Mouse (Mus musculus) lung, embryonic 15.5 days (tissue): Measurements from ENCODE around the gene Phf20. TPM values are rescaled to one million over a fixed set of nuclear protein-coding genes. Genes with fewer than 3 reads are reported as not detected.

Experiments
- ATAC-seq: fragments of 200-750 bp; cut with Nextera tagmentation; 2 replicates; pipeline ENCODE4 v1.8.0; 2017; ENCODE audit warnings: moderate number of reproducible peaks, borderline replicate concordance; ENCODE audit not compliant: low FRiP score, low TSS enrichment; ENCODE audit errors: extremely low read depth
- H3K27ac ChIP-seq: fragments of 300-500 bp; sonication (generic); 2 replicates; pipeline ENCODE4 v1.5.1; 2015; ENCODE audit warnings: moderate library complexity, mild to moderate bottlenecking, inconsistent platforms
- H3K27me3 ChIP-seq: fragments of 300-500 bp; sonication (generic); 2 replicates; pipeline ENCODE4 v1.6.1; 2015; ENCODE audit warnings: inconsistent platforms
- H3K36me3 ChIP-seq: fragments of 300-500 bp; sonication (generic); 2 replicates; pipeline ENCODE4 v1.6.1; 2015; ENCODE audit warnings: inconsistent platforms
- H3K4me1 ChIP-seq: fragments of 300-500 bp; sonication (generic); 2 replicates; pipeline ENCODE4 v1.6.1; 2015; ENCODE audit warnings: inconsistent platforms
- H3K4me2 ChIP-seq: fragments of 300-500 bp; sonication (generic); 2 replicates; pipeline ENCODE4 v1.6.1; 2015; ENCODE audit warnings: inconsistent platforms, mild to moderate bottlenecking, moderate library complexity
- H3K4me3 ChIP-seq: fragments of 300-500 bp; sonication (generic); 2 replicates; pipeline ENCODE4 v1.5.1; 2015; ENCODE audit warnings: mild to moderate bottlenecking, inconsistent platforms
- H3K9ac ChIP-seq: fragments of 300-500 bp; sonication (generic); 2 replicates; pipeline ENCODE4 v1.6.1; 2015; ENCODE audit warnings: inconsistent platforms
- H3K9me3 ChIP-seq: fragments of 300-500 bp; sonication (generic); 2 replicates; pipeline ENCODE4 v1.6.1; 2016; ENCODE audit warnings: inconsistent platforms
- WGBS: fragments of 180-500 bp; shearing (Covaris S2); methylation state at CpG from one replicate; pipeline ENCODE4 v1.1.7; 2015; 5-methylcytosine and 5-hydroxymethylcytosine counted together
- polyA plus RNA-seq: library from polyadenylated mRNA; unstranded; fragments of >200 nt; fragmentation: Nextera tagmentation; extraction: Ambion mirVana; gene quantifications from 2 replicates; pipeline ENCODE4 v1.2.1, GENCODE M21; 2015

Phf20 gene
- polyA plus RNA-seq, result 62.2 and 67.7 TPM in 2 replicates

GRCm38 (mm10) chr2:156196302-156197128, at the start of gene Phf20:
Phf20 (plus strand) TSS chr2:156196466.
- Histone ChIP-seq H3K4me2 (peak within 1 kb of the TSS; percentile 69), H3K4me1 (peaks cover 28% of the 10 kb centered on the region), H3K4me3 (peak within 1 kb of the TSS; percentile 79), H3K9me3 (no peaks in the 10 kb centered on the region), H3K27ac (peak within 1 kb of the TSS; percentile 97), H3K27me3 (no peaks in the 10 kb centered on the region), H3K9ac (peak within 1 kb of the TSS; percentile 82), H3K36me3 (0 out of 2 replicates have a peak, but pooled peaks cover 4% of the 10 kb centered on the region)
- peak; percentile 99 for ATAC-seq
- WGBS, result 1% methylated on average over 68 of the region's 88 CpGs

- Histone ChIP-seq H3K4me3 (no peak overlapping the region), H3K4me1 (peaks cover 13% of the 10 kb centered on the region), H3K36me3 (peaks cover 52% of the 10 kb centered on the region), H3K27me3 (no peaks in the 10 kb centered on the region), H3K9ac (no peak overlapping the region), H3K27ac (no peak overlapping the region), H3K9me3 (no peaks in the 10 kb centered on the region), H3K4me2 (no peak overlapping the region)
- 80% methylated on average over 3 of the region's 3 CpGs for WGBS
- no peak for ATAC-seq
Measured at GRCm38 (mm10) chr2:156147316-156147915, 48.9 kb upstream of the Phf20 start.

GRCm38 (mm10) chr2:156151538-156151937, 44.7 kb upstream of the Phf20 start:
- Histone ChIP-seq H3K4me2 (no peak overlapping the region), H3K4me3 (no peak overlapping the region), H3K4me1 (no peaks in the 10 kb centered on the region), H3K9me3 (no peaks in the 10 kb centered on the region), H3K27ac (no peak overlapping the region), H3K36me3 (peaks cover 77% of the 10 kb centered on the region), H3K9ac (no peak overlapping the region), H3K27me3 (no peaks in the 10 kb centered on the region)
- ATAC-seq, result no peak

GRCm38 (mm10) chr2:156165478-156165877, 30.8 kb upstream of the Phf20 start:
- Histone ChIP-seq H3K9ac (no peak overlapping the region), H3K4me2 (no peak overlapping the region), H3K36me3 (peaks cover 82% of the 10 kb centered on the region), H3K27me3 (no peaks in the 10 kb centered on the region), H3K27ac (no peak overlapping the region), H3K9me3 (no peaks in the 10 kb centered on the region), H3K4me1 (no peaks in the 10 kb centered on the region), H3K4me3 (no peak overlapping the region)
- 96% methylated on average over 1 of the region's 1 CpGs for WGBS
- ATAC-seq, result no peak

DNA sequence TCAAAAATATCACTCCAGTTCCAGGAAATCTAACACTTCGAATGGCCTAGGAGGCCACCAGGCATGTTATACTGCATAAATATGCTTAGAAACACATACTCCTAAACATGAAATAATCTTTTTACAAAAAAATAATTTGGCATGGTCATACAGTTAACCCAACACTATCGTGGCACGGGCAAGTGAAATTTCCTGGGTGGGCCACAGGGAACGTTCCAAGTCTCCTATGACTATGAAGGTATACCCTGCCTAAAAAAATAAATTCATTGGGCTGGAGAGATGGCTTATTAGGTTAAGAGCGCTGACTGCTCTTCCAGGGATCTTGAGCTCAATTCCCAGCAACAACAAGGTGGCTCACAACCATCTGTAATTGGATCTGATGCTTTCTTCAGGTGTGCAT, 29.7 kb upstream of the Phf20 start:
- H3K9me3 ChIP-seq, result no peaks in the 10 kb centered on the region
- H3K27me3 ChIP-seq, result no peaks in the 10 kb centered on the region
- 89% methylated on average over 5 of the region's 5 CpGs for WGBS
- no peaks in the 10 kb centered on the region for H3K4me1 ChIP-seq
- H3K4me3 ChIP-seq, result no peak overlapping the region
- peaks cover 87% of the 10 kb centered on the region for H3K36me3 ChIP-seq
- H3K9ac ChIP-seq, result no peak overlapping the region
- H3K4me2 ChIP-seq, result no peak overlapping the region
- no peak overlapping the region for H3K27ac ChIP-seq
- ATAC-seq, result no peak

- H3K4me2 ChIP-seq, result no peak overlapping the region
- 75% methylated on average over 6 of the region's 6 CpGs for WGBS
- peaks cover 46% of the 10 kb centered on the region for H3K36me3 ChIP-seq
- peaks cover 23% of the 10 kb centered on the region for H3K4me1 ChIP-seq
- no peaks in the 10 kb centered on the region for H3K9me3 ChIP-seq
- ATAC-seq, result no peak
- no peak overlapping the region for H3K4me3 ChIP-seq
- H3K27ac ChIP-seq, result no peak overlapping the region
- no peaks in the 10 kb centered on the region for H3K27me3 ChIP-seq
- H3K9ac ChIP-seq, result no peak overlapping the region
Measured at GRCm38 (mm10) chr2:156177079-156177478, 19.2 kb upstream of the Phf20 start.

DNA sequence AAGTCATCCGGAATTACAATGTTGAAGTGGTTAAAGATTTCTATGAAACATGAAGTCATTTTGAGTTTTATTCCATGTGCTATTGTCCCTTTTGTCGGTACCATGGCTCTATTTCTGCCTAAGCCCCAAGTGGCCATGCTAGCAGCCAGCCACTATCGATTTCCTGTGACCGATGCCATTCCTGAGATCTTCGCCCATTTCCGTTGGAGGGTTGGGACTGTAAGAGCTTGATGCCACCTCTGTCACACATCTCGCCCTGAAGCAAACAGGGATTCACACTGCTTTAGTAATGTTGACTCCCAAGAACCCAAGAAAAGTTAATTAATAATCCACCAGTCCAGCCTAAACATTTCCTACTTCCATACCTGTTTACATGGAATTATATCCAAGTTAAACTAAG, 18.6 kb upstream of the Phf20 start:
- Histone ChIP-seq H3K36me3 (peaks cover 41% of the 10 kb centered on the region), H3K4me3 (peak overlapping the region; percentile 96), H3K27me3 (no peaks in the 10 kb centered on the region), H3K4me2 (peak overlapping the region; percentile 71), H3K9ac (peak overlapping the region; percentile 33; the same call in 1 of the 2 replicates), H3K4me1 (peaks cover 23% of the 10 kb centered on the region), H3K27ac (no peak overlapping the region), H3K9me3 (no peaks in the 10 kb centered on the region)
- 66% methylated on average over 7 of the region's 7 CpGs for WGBS
- ATAC-seq, result no peak

DNA sequence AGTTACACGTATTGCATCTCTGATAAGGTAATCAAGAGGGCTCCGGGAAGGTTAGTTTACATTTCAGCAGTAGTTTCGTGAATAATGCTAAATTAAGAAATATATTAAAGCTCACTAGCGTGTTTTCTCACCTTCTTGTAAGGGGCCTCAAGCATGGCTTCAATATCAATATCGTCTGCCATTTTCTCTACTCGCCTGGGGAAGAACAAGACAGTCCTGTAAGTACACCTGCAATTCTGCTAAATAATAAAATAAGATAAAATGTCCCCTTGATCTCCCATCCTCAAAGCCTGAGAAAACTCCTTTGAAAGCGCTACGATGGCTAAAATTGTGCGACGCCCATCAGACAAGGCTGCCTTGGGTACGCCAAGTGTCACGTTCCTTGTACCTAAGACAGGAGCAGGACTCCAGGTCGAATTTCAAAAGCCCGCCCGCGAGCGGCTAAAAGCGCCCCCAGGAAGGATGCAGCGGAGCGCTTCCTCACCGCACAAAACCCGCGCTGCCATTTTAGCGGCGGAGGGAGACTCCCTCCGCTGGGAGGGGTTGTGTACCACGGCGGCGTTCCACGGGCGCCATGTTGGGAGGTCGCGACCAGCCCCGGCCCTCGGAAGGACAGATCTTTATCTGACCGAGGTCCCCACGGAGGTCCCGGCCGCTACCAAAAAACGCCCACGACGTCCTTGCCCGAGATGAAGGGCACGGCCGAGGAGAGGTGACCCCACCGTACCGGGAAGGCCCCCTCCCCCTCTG, 17.0 kb upstream of the Phf20 start:
- no peaks in the 10 kb centered on the region for H3K9me3 ChIP-seq
- peak overlapping the region; percentile 93 for H3K27ac ChIP-seq
- H3K4me2 ChIP-seq, result peak overlapping the region; percentile 71
- H3K4me1 ChIP-seq, result peaks cover 23% of the 10 kb centered on the region
- peak overlapping the region; percentile 96 for H3K4me3 ChIP-seq
- ATAC-seq, result peak; percentile 72
- H3K27me3 ChIP-seq, result no peaks in the 10 kb centered on the region
- H3K9ac ChIP-seq, result peak overlapping the region; percentile 100
- WGBS, result under 1% methylated on average over 47 of the region's 47 CpGs
- peaks cover 29% of the 10 kb centered on the region for H3K36me3 ChIP-seq

GRCm38 (mm10) chr2:156179796-156180093, 16.5 kb upstream of the Phf20 start:
- Histone ChIP-seq H3K4me3 (peak overlapping the region; percentile 96), H3K36me3 (peaks cover 24% of the 10 kb centered on the region), H3K27me3 (no peaks in the 10 kb centered on the region), H3K9me3 (no peaks in the 10 kb centered on the region), H3K9ac (peak overlapping the region; percentile 100), H3K4me2 (no peak overlapping the region), H3K4me1 (peaks cover 23% of the 10 kb centered on the region), H3K27ac (peak overlapping the region; percentile 93)
- WGBS, result 0% methylated on average over 41 of the region's 41 CpGs
- peak; percentile 24; the same call in 1 of the 2 replicates for ATAC-seq

DNA sequence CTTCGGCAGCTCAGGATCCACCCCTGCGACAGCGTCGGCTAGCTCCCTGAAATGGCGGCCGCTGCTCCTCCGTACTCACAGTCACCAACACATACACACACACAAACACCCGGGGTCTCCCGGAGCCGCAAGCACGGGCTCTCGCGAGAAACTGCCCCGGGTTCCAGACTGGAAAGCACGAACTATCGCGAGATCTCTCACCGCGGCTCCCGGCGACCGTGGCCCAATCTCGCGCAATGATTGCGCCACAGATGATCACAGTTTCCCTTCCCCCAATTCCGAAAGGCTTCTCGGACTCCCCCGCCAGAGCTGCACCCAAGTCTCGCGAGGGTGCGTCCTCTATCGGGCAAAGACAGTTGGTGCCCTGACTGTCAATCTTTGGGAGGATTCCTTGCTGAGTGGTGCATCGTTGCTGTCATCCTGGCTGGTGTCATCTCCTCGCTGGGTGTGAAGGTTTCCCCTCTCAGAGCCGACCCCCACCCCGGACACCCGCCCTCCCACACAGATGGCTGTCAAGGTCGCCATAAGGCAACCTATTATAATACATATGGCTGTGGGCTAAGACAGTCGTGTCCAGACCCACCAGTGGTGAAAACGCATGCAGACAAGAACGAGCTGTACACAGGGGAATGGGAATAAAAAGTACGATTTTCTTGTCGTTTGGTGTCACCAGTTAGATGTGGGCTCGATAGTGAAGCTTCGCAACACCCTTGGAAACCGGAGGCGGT, 16.0 kb upstream of the Phf20 start, which contains the start of gene Rbm39:
Rbm39 (minus strand) TSS at position 145 of the 728 bp plus-strand sequence.
- Histone ChIP-seq H3K4me1 (peaks cover 23% of the 10 kb centered on the region), H3K27ac (peak within 1 kb of the TSS; percentile 93), H3K4me3 (peak within 1 kb of the TSS; percentile 96), H3K27me3 (no peaks in the 10 kb centered on the region), H3K9ac (peak within 1 kb of the TSS; percentile 100), H3K4me2 (peak within 1 kb of the TSS; percentile 71), H3K9me3 (no peaks in the 10 kb centered on the region), H3K36me3 (peaks cover 24% of the 10 kb centered on the region)
- peak; percentile 97 for ATAC-seq
- 0% methylated on average over 45 of the region's 47 CpGs for WGBS

DNA sequence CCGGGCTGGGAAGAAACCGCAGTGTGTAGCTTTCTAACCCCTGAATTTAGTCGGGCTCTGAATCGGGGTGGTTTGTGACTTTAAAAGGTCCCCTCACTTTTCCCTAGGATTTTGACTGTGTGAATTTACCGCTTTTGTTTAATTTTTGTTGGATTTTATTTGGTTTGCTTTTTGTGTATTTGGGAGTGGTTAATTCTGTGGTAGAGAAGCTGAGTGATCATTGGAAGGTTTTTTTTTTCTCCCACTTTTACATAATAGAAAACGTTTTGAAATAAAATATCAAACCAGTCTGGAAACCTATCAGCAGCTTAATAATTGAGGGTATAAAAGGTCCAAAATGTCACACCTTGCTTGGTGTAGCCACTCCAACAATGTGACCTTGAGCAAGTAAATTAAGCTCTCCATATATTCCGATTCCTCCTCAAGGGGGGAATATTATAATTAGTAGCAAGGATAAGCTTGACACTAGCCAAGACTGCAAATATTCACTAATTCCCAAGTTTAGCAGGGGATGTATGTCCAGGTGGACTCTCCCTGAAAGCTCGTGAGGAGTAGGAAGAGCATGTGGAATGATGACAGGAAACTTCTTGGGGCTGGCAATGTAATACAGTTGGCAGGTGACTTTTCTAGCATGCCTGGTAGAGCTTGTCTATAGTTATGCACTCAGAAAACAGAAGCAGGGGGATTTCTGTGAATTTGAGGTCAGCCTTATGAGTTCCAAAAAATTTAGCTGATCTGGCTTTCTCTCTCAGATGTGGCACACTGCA, 15.3 kb upstream of the Phf20 start:
- WGBS, result 9% methylated on average over 8 of the region's 8 CpGs
- H3K4me3 ChIP-seq, result peak overlapping the region; percentile 96

More for the DNA sequence above, 15.3 kb upstream of the Phf20 start:
- ATAC-seq, result no peak
- Histone ChIP-seq H3K4me1 (peaks cover 23% of the 10 kb centered on the region), H3K4me2 (peak overlapping the region; percentile 70), H3K27ac (peak overlapping the region; percentile 85), H3K9ac (peak overlapping the region; percentile 70), H3K27me3 (no peaks in the 10 kb centered on the region), H3K36me3 (peaks cover 19% of the 10 kb centered on the region), H3K9me3 (no peaks in the 10 kb centered on the region)
